Mouse (Mus musculus): ENCODE data around the gene Asb18. TPM values are rescaled to one million over a fixed set of nuclear protein-coding genes. Genes with fewer than 3 reads are reported as not detected.

Asb18 gene
- polyA plus RNA-seq, 1 experiment from 2014 or later = not detected

GRCm38 (mm10) chr1:89968111-89968851, 46.2 kb downstream of the Asb18 start:
- Histone ChIP-seq H3K27me3 (ENCODE audit: control insufficient read depth, insufficient read depth, low read length) (peaks cover 28% of the 10 kb centered on the region), H3K27ac (ENCODE audit: low read length) (no peak overlapping the region), H3K9me3 (ENCODE audit: control insufficient read depth, low read depth, low read length) (no peaks in the 10 kb centered on the region), H3K36me3 (ENCODE audit: control insufficient read depth, insufficient read depth, low read length) (no peaks in the 10 kb centered on the region), H3K9ac (replicated peaks; ENCODE audit: low read depth, low read length) (no peak overlapping the region; the same call in 1 of the 2 replicates), H3K4me1 (ENCODE audit: control insufficient read depth, insufficient read depth, low read length) (no peaks in the 10 kb centered on the region), H3K4me3 (ENCODE audit: low read depth, low read length) (peak overlapping the region; percentile 57), H3K4me2 (replicated peaks; ENCODE audit: low read depth, low read length) (peak overlapping the region; percentile 97)
- under 1% methylated on average over 79 of the region's 95 CpGs for WGBS
- ATAC-seq (ENCODE audit: insufficient number of reproducible peaks, insufficient read depth, low FRiP score, low read depth) = peak; percentile 73

- Histone ChIP-seq H3K36me3 (ENCODE audit: control insufficient read depth, insufficient read depth, low read length) (no peaks in the 10 kb centered on the region), H3K9me3 (ENCODE audit: control insufficient read depth, low read depth, low read length) (no peaks in the 10 kb centered on the region), H3K4me2 (replicated peaks; ENCODE audit: low read depth, low read length) (peak overlapping the region; percentile 97), H3K4me1 (ENCODE audit: control insufficient read depth, insufficient read depth, low read length) (no peaks in the 10 kb centered on the region), H3K27ac (ENCODE audit: low read length) (no peak overlapping the region), H3K9ac (replicated peaks; ENCODE audit: low read depth, low read length) (no peak overlapping the region), H3K27me3 (ENCODE audit: control insufficient read depth, insufficient read depth, low read length) (peaks cover 28% of the 10 kb centered on the region), H3K4me3 (ENCODE audit: low read depth, low read length) (peak overlapping the region; percentile 57; the same call in 1 of the 2 replicates)
- 12% methylated on average over 9 of the region's 9 CpGs for WGBS
- ATAC-seq (ENCODE audit: insufficient number of reproducible peaks, insufficient read depth, low FRiP score, low read depth) = no peak
Observed at GRCm38 (mm10) chr1:89967585-89967984, 46.9 kb downstream of the Asb18 start.

- Histone ChIP-seq H3K4me2 (replicated peaks; ENCODE audit: low read depth, low read length) (no peak overlapping the region), H3K4me3 (ENCODE audit: low read depth, low read length) (no peak overlapping the region), H3K27ac (ENCODE audit: low read length) (no peak overlapping the region), H3K9me3 (ENCODE audit: control insufficient read depth, low read depth, low read length) (no peaks in the 10 kb centered on the region), H3K36me3 (ENCODE audit: control insufficient read depth, insufficient read depth, low read length) (no peaks in the 10 kb centered on the region), H3K27me3 (ENCODE audit: control insufficient read depth, insufficient read depth, low read length) (peaks cover 14% of the 10 kb centered on the region), H3K4me1 (ENCODE audit: control insufficient read depth, insufficient read depth, low read length) (no peaks in the 10 kb centered on the region), H3K9ac (replicated peaks; ENCODE audit: low read depth, low read length) (no peak overlapping the region)
- 74% methylated on average over 12 of the region's 12 CpGs for WGBS
- no peak for ATAC-seq (ENCODE audit: insufficient number of reproducible peaks, insufficient read depth, low FRiP score, low read depth)
Observed at GRCm38 (mm10) chr1:89964426-89964825, 50.0 kb downstream of the Asb18 start.

GRCm38 (mm10) chr1:89963296-89963695, 51.2 kb downstream of the Asb18 start:
- H3K27ac ChIP-seq (ENCODE audit: low read length) = no peak overlapping the region
- no peaks in the 10 kb centered on the region for H3K9me3 ChIP-seq (ENCODE audit: control insufficient read depth, low read depth, low read length)
- 85% methylated on average over 2 of the region's 2 CpGs for WGBS
- H3K27me3 ChIP-seq (ENCODE audit: control insufficient read depth, insufficient read depth, low read length) = 0 out of 2 replicates have a peak, but pooled peaks cover 3% of the 10 kb centered on the region
- no peak overlapping the region for H3K9ac ChIP-seq (replicated peaks; ENCODE audit: low read depth, low read length)
- no peak overlapping the region for H3K4me3 ChIP-seq (ENCODE audit: low read depth, low read length)
- no peak for ATAC-seq (ENCODE audit: insufficient number of reproducible peaks, insufficient read depth, low FRiP score, low read depth)
- no peaks in the 10 kb centered on the region for H3K36me3 ChIP-seq (ENCODE audit: control insufficient read depth, insufficient read depth, low read length)
- H3K4me2 ChIP-seq (replicated peaks; ENCODE audit: low read depth, low read length) = no peak overlapping the region
- no peaks in the 10 kb centered on the region for H3K4me1 ChIP-seq (ENCODE audit: control insufficient read depth, insufficient read depth, low read length)

GRCm38 (mm10) chr1:89962092-89962491, 52.4 kb downstream of the Asb18 start:
- H3K9ac ChIP-seq (replicated peaks; ENCODE audit: low read depth, low read length) = no peak overlapping the region
- H3K27ac ChIP-seq (ENCODE audit: low read length) = no peak overlapping the region
- H3K4me2 ChIP-seq (replicated peaks; ENCODE audit: low read depth, low read length) = no peak overlapping the region
- no peaks in the 10 kb centered on the region for H3K9me3 ChIP-seq (ENCODE audit: control insufficient read depth, low read depth, low read length)
- H3K4me3 ChIP-seq (ENCODE audit: low read depth, low read length) = no peak overlapping the region
- 18% methylated on average over 13 of the region's 13 CpGs for WGBS
- H3K4me1 ChIP-seq (ENCODE audit: control insufficient read depth, insufficient read depth, low read length) = no peaks in the 10 kb centered on the region
- no peak for ATAC-seq (ENCODE audit: insufficient number of reproducible peaks, insufficient read depth, low FRiP score, low read depth)
- H3K27me3 ChIP-seq (ENCODE audit: control insufficient read depth, insufficient read depth, low read length) = no peaks in the 10 kb centered on the region
- no peaks in the 10 kb centered on the region for H3K36me3 ChIP-seq (ENCODE audit: control insufficient read depth, insufficient read depth, low read length)

- no peak for ATAC-seq (ENCODE audit: insufficient number of reproducible peaks, insufficient read depth, low FRiP score, low read depth)
- Histone ChIP-seq H3K27me3 (ENCODE audit: control insufficient read depth, insufficient read depth, low read length) (no peaks in the 10 kb centered on the region), H3K9ac (replicated peaks; ENCODE audit: low read depth, low read length) (no peak overlapping the region), H3K4me3 (ENCODE audit: low read depth, low read length) (no peak overlapping the region), H3K9me3 (ENCODE audit: control insufficient read depth, low read depth, low read length) (no peaks in the 10 kb centered on the region), H3K4me1 (ENCODE audit: control insufficient read depth, insufficient read depth, low read length) (no peaks in the 10 kb centered on the region), H3K4me2 (replicated peaks; ENCODE audit: low read depth, low read length) (no peak overlapping the region), H3K27ac (ENCODE audit: low read length) (no peak overlapping the region), H3K36me3 (ENCODE audit: control insufficient read depth, insufficient read depth, low read length) (no peaks in the 10 kb centered on the region)
- 76% methylated on average over 4 of the region's 4 CpGs for WGBS
Observed at GRCm38 (mm10) chr1:89959393-89959792, 55.1 kb downstream of the Asb18 start.

GRCm38 (mm10) chr1:89943202-89943601, 71.3 kb downstream of the Asb18 start:
- no peaks in the 10 kb centered on the region for H3K36me3 ChIP-seq (ENCODE audit: control insufficient read depth, insufficient read depth, low read length)
- peaks cover 36% of the 10 kb centered on the region for H3K27me3 ChIP-seq (ENCODE audit: control insufficient read depth, insufficient read depth, low read length)
- 2% methylated on average over 16 of the region's 16 CpGs for WGBS
- H3K4me2 ChIP-seq (replicated peaks; ENCODE audit: low read depth, low read length) = no peak overlapping the region
- H3K27ac ChIP-seq (ENCODE audit: low read length) = no peak overlapping the region
- H3K4me3 ChIP-seq (ENCODE audit: low read depth, low read length) = no peak overlapping the region
- no peak overlapping the region for H3K9ac ChIP-seq (replicated peaks; ENCODE audit: low read depth, low read length)
- no peaks in the 10 kb centered on the region for H3K9me3 ChIP-seq (ENCODE audit: control insufficient read depth, low read depth, low read length)
- ATAC-seq (ENCODE audit: insufficient number of reproducible peaks, insufficient read depth, low FRiP score, low read depth) = no peak
- no peaks in the 10 kb centered on the region for H3K4me1 ChIP-seq (ENCODE audit: control insufficient read depth, insufficient read depth, low read length)

GRCm38 (mm10) chr1:89942395-89942976, 72.0 kb downstream of the Asb18 start:
- WGBS = 6% methylated on average over 15 of the region's 15 CpGs
- Histone ChIP-seq H3K9me3 (ENCODE audit: control insufficient read depth, low read depth, low read length) (no peaks in the 10 kb centered on the region), H3K4me3 (ENCODE audit: low read depth, low read length) (no peak overlapping the region), H3K4me2 (replicated peaks; ENCODE audit: low read depth, low read length) (peak overlapping the region; percentile 0; the same call in 1 of the 2 replicates), H3K4me1 (ENCODE audit: control insufficient read depth, insufficient read depth, low read length) (no peaks in the 10 kb centered on the region), H3K27ac (ENCODE audit: low read length) (no peak overlapping the region), H3K9ac (replicated peaks; ENCODE audit: low read depth, low read length) (no peak overlapping the region), H3K36me3 (ENCODE audit: control insufficient read depth, insufficient read depth, low read length) (no peaks in the 10 kb centered on the region), H3K27me3 (ENCODE audit: control insufficient read depth, insufficient read depth, low read length) (peaks cover 41% of the 10 kb centered on the region)
- ATAC-seq (ENCODE audit: insufficient number of reproducible peaks, insufficient read depth, low FRiP score, low read depth) = no peak

Measured in stomach, embryonic 14.5 days (tissue).